Mouse (Mus musculus) right cerebral cortex, adult 2 months (tissue): ENCODE measurements at regions not wholly inside any gene's neighbourhood (a gene's known extent, or its start where the extent isn't known, plus 50 kb on each side); places are given as distances from the start of the nearest gene placed in this dataset.
"Not testable (repeated sequence)": the region's sequence is repeated elsewhere in the genome, so short reads cannot be mapped to it uniquely, and the experiment has no call there.

Source experiments
- DNase-seq, 2 experiments: peaks; one replicate each; pipeline ENCODE4 v3.0.0; 2021 to 2022; ENCODE audit warnings: low spot score in 2 of 2

DNA sequence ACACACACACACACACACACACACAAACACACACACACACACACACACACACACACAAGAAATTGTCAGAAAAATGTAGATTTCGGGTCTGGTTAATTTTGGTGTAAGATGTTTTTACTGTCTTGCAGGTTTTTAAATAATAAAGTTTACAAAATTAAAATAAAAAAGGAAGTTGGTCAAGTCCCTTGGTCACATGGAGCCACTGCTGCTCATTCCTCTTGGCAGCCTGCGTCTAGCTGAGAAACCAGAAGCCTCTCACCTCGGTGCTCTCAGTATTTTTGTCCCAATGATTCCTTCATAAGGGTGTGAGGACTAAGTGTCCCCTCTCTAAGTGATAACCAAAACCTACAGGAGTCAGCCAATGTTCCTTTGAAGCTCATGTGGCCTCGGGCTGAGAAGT, 76.8 kb upstream of the Smg1 start:
- DNase-seq: no peak

DNA sequence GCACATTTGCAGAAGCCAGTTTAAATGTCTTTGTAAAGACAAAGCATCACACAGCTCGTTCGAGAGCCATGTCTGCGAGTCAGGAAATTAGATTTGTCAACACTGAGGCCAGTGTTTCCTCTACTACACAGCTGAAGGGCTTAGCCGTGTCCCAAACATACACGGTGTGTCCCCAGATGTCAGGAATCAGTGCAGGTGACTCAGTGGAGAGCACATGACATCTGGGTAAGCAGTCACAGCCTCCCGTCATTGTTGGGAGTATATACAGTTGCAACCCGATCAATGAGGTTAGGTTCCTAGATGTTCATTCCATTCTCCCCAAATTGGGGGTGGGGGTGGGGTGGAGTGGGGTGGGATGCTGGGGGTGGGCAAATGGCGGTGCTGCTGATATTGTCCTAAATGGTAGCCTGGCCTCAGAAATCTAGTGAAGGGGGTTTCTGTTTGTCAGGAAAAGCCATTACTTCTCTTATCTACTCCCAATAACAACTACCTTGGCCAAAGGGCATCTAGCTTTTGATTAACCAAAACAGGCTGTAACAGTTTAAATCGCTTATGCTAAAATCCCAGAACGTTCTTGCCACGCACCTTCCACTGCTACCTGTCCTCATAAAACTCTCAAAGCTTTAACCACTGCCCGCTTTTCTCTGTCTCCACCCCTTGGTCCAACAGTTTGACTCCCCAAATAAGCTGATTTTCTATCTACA, 75.1 kb upstream of the Smg1 start:
- no peak for DNase-seq

DNA sequence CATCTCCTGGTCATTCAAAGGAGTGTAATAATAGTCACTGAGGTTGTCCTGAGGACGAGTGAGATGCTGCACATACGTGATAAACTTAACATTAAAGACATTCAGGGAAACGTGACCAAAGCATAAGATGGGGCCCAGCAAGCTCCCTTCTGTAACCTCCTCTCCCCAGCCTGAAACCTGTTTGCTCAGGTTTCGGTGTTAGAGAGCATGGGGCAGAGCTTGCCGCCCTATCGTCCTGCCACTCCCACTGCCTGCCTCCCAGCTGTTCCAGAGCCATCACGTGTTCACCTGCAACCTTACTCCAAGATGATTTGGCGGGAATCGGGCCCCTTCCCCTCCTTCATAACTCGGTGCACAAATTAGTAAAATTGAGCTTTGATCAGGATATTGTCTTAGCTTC, 71.4 kb upstream of the Smg1 start:
- not testable (repeated sequence) for DNase-seq

DNA sequence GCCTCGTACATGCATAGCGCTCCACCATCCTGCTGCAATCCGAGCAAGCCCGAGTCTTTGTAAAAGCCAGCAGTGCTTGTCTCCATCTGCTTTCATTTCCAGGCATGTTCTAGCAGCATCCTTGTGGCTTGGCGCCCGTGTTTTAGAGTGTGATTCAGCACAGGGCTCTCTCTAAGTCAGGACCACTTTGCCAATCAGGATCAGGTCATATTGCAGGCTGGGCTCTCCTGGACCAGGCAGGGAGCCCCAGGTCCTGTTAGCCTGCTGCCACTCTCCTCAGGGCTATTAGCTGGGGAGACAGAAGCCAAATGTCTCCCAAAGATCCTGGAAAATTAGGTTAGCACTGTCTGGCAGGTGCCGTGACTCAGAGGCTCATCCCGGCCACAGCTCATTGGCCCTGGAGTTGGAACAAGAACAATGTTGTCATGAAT, 70.8 kb upstream of the Smg1 start:
- DNase-seq: peak; percentile 37 to 40

DNA sequence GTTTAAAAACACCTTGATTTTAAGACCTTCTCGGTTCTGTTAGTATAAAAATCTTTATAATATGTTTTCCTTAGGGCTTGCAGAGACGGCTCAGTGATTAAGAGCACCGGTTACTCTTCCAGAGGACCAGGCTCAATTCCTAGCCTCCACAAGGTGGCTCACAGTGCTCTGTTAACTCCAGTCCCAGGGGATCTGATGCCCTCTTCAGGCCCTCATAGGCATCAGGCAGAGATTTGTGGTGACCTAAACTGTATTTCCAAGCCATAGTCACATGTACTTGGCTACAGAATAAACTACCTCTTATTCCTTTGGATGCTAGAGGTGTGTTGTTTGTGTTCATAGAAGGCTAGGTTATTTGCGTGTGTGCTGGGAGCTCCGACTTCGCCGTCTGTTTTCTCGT, 70.3 kb upstream of the Smg1 start:
- peak; percentile 31 to 50 for DNase-seq

DNA sequence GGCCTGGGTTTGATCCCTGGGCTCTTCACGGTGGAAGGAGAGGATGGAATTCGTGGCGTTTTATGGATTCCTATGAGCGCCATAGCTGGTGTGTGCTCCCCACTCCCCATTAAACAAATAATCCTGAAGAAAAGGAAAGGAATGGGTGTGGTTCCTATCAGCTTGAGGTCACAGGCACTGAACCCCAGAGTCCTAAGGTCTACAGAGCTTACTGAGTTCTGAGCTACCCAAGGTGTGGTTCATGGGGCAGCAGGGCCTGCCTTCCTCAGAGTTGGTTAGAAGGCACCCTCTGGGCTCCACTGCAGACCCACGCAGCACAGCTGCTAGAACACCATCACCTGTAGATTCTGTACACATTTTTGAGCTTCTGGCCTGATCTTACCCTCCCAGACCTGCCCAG, 66.3 kb upstream of the Smg1 start:
- no peak for DNase-seq

DNA sequence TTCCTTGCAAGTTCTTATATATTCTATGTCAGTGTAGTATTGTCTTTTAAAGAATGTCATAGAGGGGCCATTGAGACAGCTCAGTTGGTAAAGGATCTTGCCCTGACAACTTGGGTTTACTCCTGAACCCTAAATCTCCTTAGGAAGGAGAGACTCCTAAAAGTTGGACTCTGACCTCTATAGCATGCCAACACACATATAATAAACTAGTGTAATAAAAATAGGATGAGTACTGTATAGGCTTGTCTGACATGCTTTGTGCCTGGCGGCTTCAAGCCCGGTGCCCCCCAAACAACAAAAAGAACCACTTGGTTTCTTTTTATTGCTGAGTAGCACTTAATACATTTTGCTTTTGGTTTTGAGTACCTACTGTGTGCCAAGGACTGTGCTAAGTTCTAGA, 65.4 kb upstream of the Smg1 start:
- no peak for DNase-seq

DNA sequence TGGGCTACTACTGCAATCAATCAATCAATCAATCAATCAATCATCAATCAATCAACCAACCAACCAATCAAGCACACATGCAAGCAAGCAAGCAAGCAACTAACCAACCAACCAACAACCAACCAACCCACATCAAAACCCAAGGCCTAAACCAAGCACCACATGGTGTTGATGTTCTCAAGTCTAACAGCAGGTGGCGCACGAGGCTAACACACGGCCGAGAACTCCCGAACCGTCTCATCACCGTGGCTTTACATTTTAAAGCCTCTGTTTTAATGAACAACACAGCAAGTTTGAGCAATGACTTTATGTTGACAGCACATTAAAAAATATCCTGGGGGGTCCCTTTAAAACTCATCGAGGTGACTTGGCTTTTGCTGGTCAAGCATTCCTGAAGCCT, 61.3 kb upstream of the Smg1 start:
- DNase-seq: peak; percentile 85 to 94

DNA sequence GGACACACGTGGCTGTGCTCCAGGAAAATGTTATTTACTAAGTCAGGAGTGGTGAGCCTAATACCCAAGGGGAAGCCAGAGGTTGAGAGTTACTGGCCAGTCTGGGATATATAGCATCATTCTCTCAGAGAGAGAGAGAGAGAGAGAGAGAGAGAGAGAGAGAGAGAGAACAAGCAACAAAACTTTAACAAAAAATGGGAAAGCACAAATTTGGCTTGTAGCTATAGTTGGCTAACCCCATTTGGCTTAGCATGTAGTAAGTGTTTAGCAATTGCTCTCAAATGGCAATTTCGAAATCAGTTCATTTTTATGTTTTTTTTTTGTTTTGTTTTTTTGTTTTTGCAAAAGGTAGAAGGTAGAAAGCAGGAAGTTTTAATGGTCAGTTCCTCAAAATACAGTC, 60.9 kb upstream of the Smg1 start:
- no peak for DNase-seq

DNA sequence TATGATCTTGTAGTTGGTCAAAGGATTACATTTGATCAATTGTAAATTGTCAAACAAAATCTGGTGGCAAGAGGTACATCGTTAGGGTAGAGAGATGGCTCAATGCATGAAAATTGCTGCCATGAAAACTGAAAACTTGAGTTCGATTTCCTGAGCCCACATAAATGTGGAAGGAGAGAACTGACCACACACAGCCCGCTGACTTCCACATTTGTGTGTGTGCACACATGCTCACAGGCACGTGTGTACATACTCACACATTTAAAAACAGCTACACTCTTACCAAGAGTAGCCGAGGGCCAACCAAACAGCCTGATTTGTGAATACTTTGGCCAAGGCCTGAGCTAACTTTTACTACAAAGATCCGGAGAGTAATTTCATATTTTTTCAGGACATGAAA, 60.5 kb upstream of the Smg1 start:
- no peak for DNase-seq

DNA sequence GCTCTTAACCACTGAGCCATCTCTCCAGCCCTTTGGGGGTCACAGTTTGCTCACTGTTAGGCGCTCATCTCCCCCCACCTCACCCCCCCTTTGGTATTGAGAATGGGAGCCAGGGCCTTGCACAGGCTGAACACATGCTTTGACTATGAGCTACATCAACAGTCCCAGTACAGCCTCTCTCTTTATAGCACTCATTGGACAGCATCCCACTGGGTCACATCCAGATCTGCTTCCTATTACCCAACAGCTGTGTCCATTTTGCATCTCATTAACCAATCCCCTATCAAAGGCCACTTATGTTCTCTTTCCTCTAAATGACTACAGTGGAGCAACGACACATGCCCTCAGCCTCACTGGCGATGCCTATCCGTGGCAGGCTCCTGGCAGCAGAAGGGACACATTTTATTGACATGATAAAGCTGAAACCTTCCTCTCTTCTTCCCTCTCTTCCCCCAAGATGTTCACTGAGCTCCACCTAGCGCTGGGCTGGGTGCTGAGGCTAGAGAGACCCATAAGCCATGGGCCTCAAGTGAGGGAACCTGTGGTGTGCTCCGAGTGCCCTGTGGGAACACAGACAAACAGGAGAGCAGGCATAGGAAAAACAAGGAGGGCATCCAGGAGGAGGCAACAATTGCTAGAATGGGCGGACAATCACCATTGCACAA, 57.3 kb upstream of the Smg1 start:
- peak in 1 of 2 experiments; percentile 39 for DNase-seq

DNA sequence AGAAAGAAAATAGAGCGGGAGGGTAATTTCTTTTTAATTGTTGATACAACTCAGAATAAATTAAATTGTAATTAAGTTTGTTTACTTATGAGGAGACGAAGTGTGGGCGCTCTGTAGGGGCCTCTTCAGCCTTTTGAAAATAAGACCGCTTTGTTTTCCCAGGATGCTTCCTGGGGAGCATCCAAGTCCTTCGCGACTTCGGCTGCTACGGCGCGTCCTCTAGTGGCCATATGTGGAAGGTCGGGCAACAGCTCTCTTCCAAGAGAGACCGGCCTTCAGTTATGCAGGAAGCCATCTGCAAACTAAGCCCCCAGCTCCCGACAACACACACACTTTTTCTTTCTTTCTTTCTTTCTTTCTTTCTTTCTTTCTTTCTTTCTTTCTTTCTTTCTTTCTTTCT, 54.1 kb upstream of the Smg1 start:
- peak; percentile 83 to 87 for DNase-seq

DNA sequence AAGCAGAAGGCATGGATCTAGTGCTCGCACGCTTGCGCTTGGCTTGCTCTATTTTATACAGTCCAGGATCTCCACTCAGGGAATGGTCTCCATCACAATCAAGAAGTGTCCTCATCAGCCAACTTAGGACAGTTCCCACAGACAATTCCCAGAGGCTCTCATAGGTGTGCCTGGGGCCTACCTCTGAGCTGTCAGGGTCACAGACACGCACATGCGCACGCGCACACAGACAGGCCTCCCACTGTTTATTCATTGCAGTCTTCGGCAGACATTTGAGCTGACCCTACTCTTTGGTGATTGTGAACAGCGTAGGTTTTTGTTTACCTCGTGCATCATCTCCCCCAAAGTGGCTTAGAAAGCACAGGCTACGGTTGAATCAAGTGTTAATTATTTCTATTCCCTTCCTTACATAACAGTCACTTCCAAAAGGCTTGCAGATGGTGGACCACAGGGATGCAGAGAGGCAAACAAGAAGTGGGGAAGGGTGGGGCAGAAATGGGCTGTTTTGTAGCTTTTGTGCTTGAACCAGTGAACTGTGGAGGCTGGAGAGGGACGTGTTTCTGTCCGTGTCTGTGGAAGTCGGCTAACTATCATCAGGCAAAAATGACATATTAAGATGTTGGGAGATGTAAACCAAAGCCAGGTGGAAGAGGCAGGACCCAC, 53.5 kb upstream of the Smg1 start:
- no peak for DNase-seq

DNA sequence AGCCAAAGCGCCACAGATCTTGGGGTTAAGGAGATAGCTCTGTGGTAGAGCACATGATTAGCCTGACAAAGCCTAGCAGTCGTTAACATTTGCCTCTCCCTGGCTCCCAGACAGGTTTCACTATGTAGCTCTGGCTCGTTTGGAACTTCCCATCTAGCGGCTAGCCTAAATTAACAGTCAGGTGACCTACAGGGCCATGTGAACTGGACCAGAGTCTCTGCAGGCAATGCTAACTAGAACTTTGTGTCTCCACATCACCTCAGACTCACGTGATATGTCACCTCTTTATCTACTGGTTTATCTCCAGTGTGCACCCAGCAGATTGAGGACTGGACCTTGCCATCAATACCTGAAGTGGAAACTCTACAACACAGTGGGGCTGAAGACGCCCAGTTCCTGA, 52.4 kb upstream of the Smg1 start:
- DNase-seq: no peak

DNA sequence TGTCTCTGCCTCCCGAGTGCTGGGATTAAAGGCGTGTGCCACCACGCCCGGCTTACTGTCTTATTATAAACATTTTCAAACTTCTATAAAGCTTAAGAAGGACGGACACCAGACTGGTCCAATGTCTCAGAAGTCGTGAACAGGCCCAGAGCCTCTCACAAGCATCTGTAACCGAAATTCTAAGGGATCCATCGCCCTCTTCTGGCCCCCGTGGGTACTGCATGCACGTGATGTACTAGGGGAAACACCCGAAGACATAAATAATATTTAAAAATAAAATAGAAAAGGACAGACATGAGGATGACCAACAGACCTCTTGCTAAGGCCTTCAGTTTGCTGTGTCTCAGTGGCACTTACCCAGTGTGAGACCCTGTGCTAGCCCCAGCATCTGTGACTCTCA, 51.8 kb upstream of the Smg1 start:
- no peak for DNase-seq

DNA sequence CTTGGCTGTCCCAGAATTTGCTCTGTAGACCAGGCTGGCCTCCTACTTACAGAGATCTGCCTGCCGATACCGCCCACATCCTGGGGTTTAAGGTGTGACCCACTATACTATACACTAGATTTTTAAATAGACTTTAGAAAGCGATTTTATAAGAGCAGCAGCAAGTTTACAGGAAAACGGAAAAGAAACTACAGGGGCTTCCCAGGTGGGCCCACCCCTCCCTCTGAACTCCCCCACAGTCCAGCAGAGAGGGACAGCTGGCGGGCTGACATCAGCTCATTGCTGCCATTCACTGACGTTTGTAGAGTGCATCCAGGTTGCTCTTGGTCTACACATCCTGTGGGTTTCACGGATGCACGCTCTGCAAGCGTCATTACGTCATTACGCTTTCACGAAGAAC, 51.2 kb upstream of the Smg1 start:
- no peak for DNase-seq
